Mouse (Mus musculus) C2C12 (cell line): ENCODE results near the gene Folr2. TPM values are rescaled to one million over a fixed set of nuclear protein-coding genes. Genes with fewer than 3 reads are reported as not detected.

Experiments used
- H3K27me3 ChIP-seq: one replicate; pipeline ENCODE4 v1.6.1; 2011; ENCODE audit not compliant: control insufficient read depth, insufficient read depth, insufficient read length
- H3K36me3 ChIP-seq: one replicate; pipeline ENCODE4 v1.6.1; 2011; ENCODE audit not compliant: control insufficient read depth, insufficient read depth
- H3K4me3 ChIP-seq: one replicate; pipeline ENCODE4 v1.5.1; 2011; ENCODE audit warnings: mild to moderate bottlenecking, control low read depth; ENCODE audit not compliant: poor library complexity, insufficient read depth, severe bottlenecking
- H3K79me2 ChIP-seq: one replicate; pipeline ENCODE4 v1.6.1; 2011; ENCODE audit not compliant: control insufficient read depth, insufficient read depth
- H3K79me3 ChIP-seq: one replicate; pipeline ENCODE4 v1.6.1; 2011; ENCODE audit warnings: low read depth, control low read depth
- H3ac ChIP-seq: one replicate; pipeline ENCODE3; 2011; ENCODE audit warnings: low read depth; ENCODE audit not compliant: control insufficient read depth, insufficient read length
- CEBPB ChIP-seq: IDR thresholded peaks from one replicate; pipeline ENCODE4 v1.6.1; 2011; ENCODE audit warnings: low read depth, mild to moderate bottlenecking, control low read depth, moderate library complexity
- CTCF ChIP-seq: IDR thresholded peaks from one replicate; pipeline ENCODE4 v1.5.1; 2011; ENCODE audit not compliant: control insufficient read depth, insufficient read depth, insufficient read length
- FOSL1 ChIP-seq: IDR thresholded peaks from one replicate; pipeline ENCODE4 v1.8.0; 2011; ENCODE audit warnings: mild to moderate bottlenecking, low read length; ENCODE audit not compliant: poor library complexity, insufficient read depth, severe bottlenecking
- MAX ChIP-seq: IDR thresholded peaks from one replicate; pipeline ENCODE4 v1.6.1; 2011; ENCODE audit warnings: mild to moderate bottlenecking, control low read depth
- MYOD1 ChIP-seq: IDR thresholded peaks from one replicate; pipeline ENCODE4 v1.6.1; 2011; ENCODE audit warnings: low read depth; ENCODE audit not compliant: control insufficient read depth, insufficient read length
- MYOG ChIP-seq: IDR thresholded peaks from one replicate; pipeline ENCODE4 v1.6.1; 2011; ENCODE audit not compliant: control insufficient read depth, insufficient read length; ENCODE audit errors: extremely low read depth
- USF1 ChIP-seq: IDR thresholded peaks from one replicate; pipeline ENCODE4 v1.6.1; 2011; ENCODE audit warnings: low read depth, mild to moderate bottlenecking, control low read depth, moderate library complexity
- polyA plus RNA-seq: library from polyadenylated mRNA; unstranded; fragments of >200 nt; fragmentation: generic; extraction: Trizol; gene quantifications from one replicate; pipeline ENCODE4 v1.2.1, GENCODE M21; 2012; ENCODE audit warnings: missing spikeins

The Folr2 gene
- polyA plus RNA-seq, 1 experiment, result 0.08 TPM

- H3K36me3 ChIP-seq, result peaks cover 86% of the 10 kb centered on the region
- H3K79me3 ChIP-seq, result peaks cover 25% of the 10 kb centered on the region
- H3ac ChIP-seq, result no peak overlapping the region
- H3K4me3 ChIP-seq, result no peak overlapping the region
- H3K79me2 ChIP-seq, result peaks cover 33% of the 10 kb centered on the region
- no peaks in the 10 kb centered on the region for H3K27me3 ChIP-seq
- no peak for TF ChIP-seq CTCF
- TF ChIP-seq MYOG, result no peak
- TF ChIP-seq FOSL1, result no peak
- TF ChIP-seq CEBPB, result no peak
Measured at GRCm38 (mm10) chr7:101831437-101831836, 25.6 kb downstream of the Folr2 start.

- Histone ChIP-seq H3K79me2 (peaks cover 23% of the 10 kb centered on the region), H3K36me3 (peaks cover 88% of the 10 kb centered on the region), H3ac (no peak overlapping the region), H3K4me3 (no peak overlapping the region), H3K27me3 (no peaks in the 10 kb centered on the region), H3K79me3 (peaks cover 15% of the 10 kb centered on the region)
- TF ChIP-seq USF1, result no peak
- no peak for TF ChIP-seq CTCF
- no peak for TF ChIP-seq FOSL1
- no peak for TF ChIP-seq MYOD1
- TF ChIP-seq MYOG, result no peak
- TF ChIP-seq MAX, result no peak
- no peak for TF ChIP-seq CEBPB
Measured at GRCm38 (mm10) chr7:101830373-101830772, 26.6 kb downstream of the Folr2 start.

GRCm38 (mm10) chr7:101823758-101824630 lies 33.0 kb downstream of the Folr2 start:
- TF ChIP-seq FOSL1 (no peak), CEBPB (no peak), USF1 (no peak), MAX (no peak), MYOD1 (no peak), MYOG (no peak), CTCF (no peak)
- H3K36me3 ChIP-seq, result peaks cover 42% of the 10 kb centered on the region
- H3K4me3 ChIP-seq, result no peak overlapping the region
- H3K27me3 ChIP-seq, result no peaks in the 10 kb centered on the region
- no peaks in the 10 kb centered on the region for H3K79me3 ChIP-seq
- H3K79me2 ChIP-seq, result no peaks in the 10 kb centered on the region
- no peak overlapping the region for H3ac ChIP-seq

- Histone ChIP-seq H3K36me3 (peaks cover 33% of the 10 kb centered on the region), H3K79me2 (no peaks in the 10 kb centered on the region), H3K4me3 (no peak overlapping the region), H3K79me3 (no peaks in the 10 kb centered on the region), H3K27me3 (no peaks in the 10 kb centered on the region), H3ac (no peak overlapping the region)
- TF ChIP-seq MAX (no peak), CEBPB (no peak), FOSL1 (no peak), CTCF (no peak), USF1 (no peak), MYOG (no peak), MYOD1 (no peak)
Measured at GRCm38 (mm10) chr7:101822836-101823757, 33.9 kb downstream of the Folr2 start.

- H3K36me3 ChIP-seq, result peaks cover 21% of the 10 kb centered on the region
- no peak overlapping the region for H3ac ChIP-seq
- H3K79me2 ChIP-seq, result no peaks in the 10 kb centered on the region
- H3K79me3 ChIP-seq, result no peaks in the 10 kb centered on the region
- H3K4me3 ChIP-seq, result no peak overlapping the region
- peaks cover 6% of the 10 kb centered on the region for H3K27me3 ChIP-seq
- TF ChIP-seq FOSL1 (no peak), USF1 (no peak)
Measured at GRCm38 (mm10) chr7:101821571-101822501, 35.2 kb downstream of the Folr2 start.
